Mouse (Mus musculus): ENCODE results near the gene Ankra2. TPM values are rescaled to one million over a fixed set of nuclear protein-coding genes. Genes with fewer than 3 reads are reported as not detected.

The Ankra2 gene
- 22.6 and 23.6 TPM in 2 replicates for polyA plus RNA-seq (2015; fragmentation: Nextera tagmentation; extraction: Ambion mirVana)

DNA sequence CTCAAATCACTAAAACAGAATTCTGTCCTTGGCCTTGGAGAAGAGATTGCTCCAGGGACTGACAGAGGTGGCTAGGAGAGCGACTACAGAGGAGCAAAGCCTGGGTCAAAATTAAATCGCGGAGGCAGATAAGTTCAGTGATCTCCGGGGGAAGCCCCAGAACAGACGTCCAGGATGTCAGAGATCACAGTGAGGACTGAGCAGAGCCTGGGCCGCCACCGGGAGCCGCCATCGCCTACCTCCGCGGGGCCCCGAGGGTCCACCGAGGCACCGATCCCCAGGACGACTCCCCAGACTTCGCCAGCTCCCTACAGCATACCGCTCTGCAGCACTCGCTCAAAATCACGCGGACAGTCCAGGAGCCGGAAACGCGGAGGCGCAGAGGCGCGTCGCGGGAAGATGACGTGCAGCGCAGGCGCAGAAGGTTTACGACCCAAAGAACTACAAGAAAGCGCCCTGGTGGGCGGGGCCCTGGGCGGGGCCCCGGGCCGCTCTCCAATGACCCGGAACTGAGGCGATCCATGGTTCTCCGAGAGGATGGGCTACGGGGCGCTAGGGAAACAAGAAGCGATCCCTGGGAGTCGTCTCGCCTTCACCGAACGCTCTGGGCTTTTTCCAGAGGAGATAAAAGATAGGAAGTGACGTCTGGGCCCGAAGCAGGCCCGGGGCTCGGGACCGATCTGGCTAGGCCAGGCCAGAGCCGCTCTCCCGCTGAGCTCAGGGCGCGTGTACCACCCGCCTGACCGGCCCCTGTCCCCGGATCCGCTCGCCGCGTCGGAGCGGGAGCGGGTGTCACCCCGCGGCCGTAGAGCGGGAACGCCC is at the start of gene Ankra2, which contains the start of gene Utp15:
TSS of gene Ankra2 (plus strand) at position 439 of the 822 bp plus-strand sequence.
TSS of gene Utp15 (minus strand) at position 406 of the 822 bp plus-strand sequence.
- TF ChIP-seq CTCF (IDR thresholded peaks at IDR 0.05; ENCODE audit: low read depth): no peak
- DNase-seq (ENCODE audit: low spot score) (peak; percentile 98), ATAC-seq (replicated peaks; ENCODE audit: low FRiP score, low read depth) (peak; percentile 99)
- H3K4me3 ChIP-seq (replicated peaks; ENCODE audit: low read depth, low read length): peak within 1 kb of the TSS; percentile 68
- H3K4me2 ChIP-seq (ENCODE audit: low read length): peak within 1 kb of the TSS; percentile 81
- no peaks in the 10 kb centered on the region for H3K9me3 ChIP-seq (replicated peaks; ENCODE audit: low read length)
- peaks cover 3% of the 10 kb centered on the region; the same call in 1 of the 2 replicates for H3K4me1 ChIP-seq (replicated peaks; ENCODE audit: insufficient read depth, low read length)
- no peaks in the 10 kb centered on the region for H3K27me3 ChIP-seq (ENCODE audit: insufficient read depth, low read length)
- under 1% methylated on average over 71 of the region's 71 CpGs for WGBS
- H3K9ac ChIP-seq (ENCODE audit: low read depth, low read length): peak within 1 kb of the TSS; percentile 84
- peak within 1 kb of the TSS; percentile 78 for H3K27ac ChIP-seq
- H3K36me3 ChIP-seq (ENCODE audit: insufficient read depth, low read length): peaks cover 4% of the 10 kb centered on the region

DNA sequence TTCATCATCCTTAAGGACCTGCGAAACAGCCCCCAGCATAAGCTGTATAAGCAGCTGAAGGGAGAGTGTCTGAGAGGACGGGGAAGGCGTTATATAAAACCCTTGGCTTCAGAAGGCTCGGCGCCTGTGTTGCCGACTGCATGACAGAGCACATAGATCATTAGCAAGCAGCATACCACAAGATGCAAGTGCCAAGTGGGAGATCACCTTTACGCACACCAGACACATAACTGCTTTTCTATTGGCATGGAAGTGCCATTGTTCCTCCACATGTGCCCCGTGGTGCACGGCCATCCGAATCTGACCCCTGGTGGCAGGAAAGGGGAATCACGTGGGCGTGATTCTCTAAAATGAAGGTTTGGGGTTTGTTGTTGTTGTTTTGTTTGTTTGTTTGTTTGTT is 40.0 kb upstream of the Ankra2 start:
- H3K27me3 ChIP-seq (ENCODE audit: insufficient read depth, low read length): no peaks in the 10 kb centered on the region
- no peaks in the 10 kb centered on the region for H3K9me3 ChIP-seq (replicated peaks; ENCODE audit: low read length)
- H3K4me3 ChIP-seq (replicated peaks; ENCODE audit: low read depth, low read length): no peak overlapping the region
- no peak overlapping the region for H3K27ac ChIP-seq
- ATAC-seq (replicated peaks; ENCODE audit: low FRiP score, low read depth) (no peak), DNase-seq (ENCODE audit: low spot score) (peak; percentile 66)
- no peaks in the 10 kb centered on the region for H3K36me3 ChIP-seq (ENCODE audit: insufficient read depth, low read length)
- no peaks in the 10 kb centered on the region for H3K4me1 ChIP-seq (replicated peaks; ENCODE audit: insufficient read depth, low read length)
- WGBS: 25% methylated on average over 12 of the region's 12 CpGs
- peak overlapping the region; percentile 25; the same call in 1 of the 2 replicates for H3K4me2 ChIP-seq (ENCODE audit: low read length)
- H3K9ac ChIP-seq (ENCODE audit: low read depth, low read length): no peak overlapping the region
- TF ChIP-seq CTCF (IDR thresholded peaks at IDR 0.05; ENCODE audit: low read depth): peak; percentile 91

DNA sequence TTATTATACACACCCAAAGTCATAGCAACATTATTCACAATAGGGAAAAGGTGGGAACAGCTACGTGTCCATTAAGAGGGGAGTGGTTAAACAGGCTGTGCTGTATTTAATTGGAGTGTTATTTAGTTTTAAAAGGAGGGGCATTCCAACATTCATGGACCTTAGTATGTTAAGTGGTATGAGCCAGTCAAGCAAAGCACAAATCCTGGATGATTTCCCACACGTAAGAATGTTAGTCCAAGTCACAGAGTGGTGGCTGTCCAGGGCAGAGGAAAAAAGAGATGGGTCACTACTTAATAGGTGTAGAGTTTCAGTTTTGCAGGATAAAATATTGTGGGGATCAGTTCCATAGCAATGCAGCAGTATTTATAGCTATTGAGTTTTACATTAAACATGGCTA is 36.6 kb upstream of the Ankra2 start:
- no peak overlapping the region for H3K9ac ChIP-seq (ENCODE audit: low read depth, low read length)
- no peak for TF ChIP-seq CTCF (IDR thresholded peaks at IDR 0.05; ENCODE audit: low read depth)
- ATAC-seq (replicated peaks; ENCODE audit: low FRiP score, low read depth) (no peak), DNase-seq (ENCODE audit: low spot score) (no peak)
- H3K36me3 ChIP-seq (ENCODE audit: insufficient read depth, low read length): no peaks in the 10 kb centered on the region
- no peaks in the 10 kb centered on the region for H3K4me1 ChIP-seq (replicated peaks; ENCODE audit: insufficient read depth, low read length)
- 50% methylated on average over 2 of the region's 2 CpGs for WGBS
- H3K4me3 ChIP-seq (replicated peaks; ENCODE audit: low read depth, low read length): no peak overlapping the region
- no peak overlapping the region for H3K4me2 ChIP-seq (ENCODE audit: low read length)
- H3K9me3 ChIP-seq (replicated peaks; ENCODE audit: low read length): no peaks in the 10 kb centered on the region
- H3K27me3 ChIP-seq (ENCODE audit: insufficient read depth, low read length): no peaks in the 10 kb centered on the region
- no peak overlapping the region for H3K27ac ChIP-seq

DNA sequence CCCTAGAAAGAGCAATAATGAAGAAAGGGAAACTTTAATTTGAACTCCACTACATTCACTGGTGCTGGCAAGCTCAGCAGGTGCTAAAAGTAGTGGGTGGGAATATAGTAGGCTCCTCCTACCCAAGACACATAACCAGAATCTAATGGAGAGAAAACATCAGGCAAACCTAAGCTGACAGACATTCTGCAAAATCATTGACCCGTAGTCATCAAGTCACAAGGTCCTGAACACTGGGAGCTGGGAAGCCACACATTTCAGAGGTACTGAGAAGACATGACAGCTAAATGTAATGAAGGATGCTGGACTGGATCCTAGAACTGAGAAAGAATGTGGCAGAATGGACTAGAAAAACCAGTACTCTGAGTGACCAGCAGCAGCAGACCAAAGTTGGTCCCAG is 32.4 kb upstream of the Ankra2 start:
- no peaks in the 10 kb centered on the region for H3K4me1 ChIP-seq (replicated peaks; ENCODE audit: insufficient read depth, low read length)
- H3K36me3 ChIP-seq (ENCODE audit: insufficient read depth, low read length): no peaks in the 10 kb centered on the region
- H3K9me3 ChIP-seq (replicated peaks; ENCODE audit: low read length): no peaks in the 10 kb centered on the region
- H3K9ac ChIP-seq (ENCODE audit: low read depth, low read length): no peak overlapping the region
- no peak overlapping the region for H3K4me3 ChIP-seq (replicated peaks; ENCODE audit: low read depth, low read length)
- H3K4me2 ChIP-seq (ENCODE audit: low read length): no peak overlapping the region
- WGBS: 97% methylated on average over 1 of the region's 1 CpGs
- DNase-seq (ENCODE audit: low spot score): no peak
- no peak overlapping the region for H3K27ac ChIP-seq
- no peaks in the 10 kb centered on the region for H3K27me3 ChIP-seq (ENCODE audit: insufficient read depth, low read length)
- no peak for TF ChIP-seq CTCF (IDR thresholded peaks at IDR 0.05; ENCODE audit: low read depth)
- no peak for ATAC-seq (replicated peaks; ENCODE audit: low FRiP score, low read depth)

GRCm38 (mm10) chr13:98235451-98235850 is 27.4 kb upstream of the Ankra2 start:
- Histone ChIP-seq H3K9me3 (replicated peaks; ENCODE audit: low read length) (no peaks in the 10 kb centered on the region), H3K4me3 (replicated peaks; ENCODE audit: low read depth, low read length) (no peak overlapping the region), H3K27ac (no peak overlapping the region), H3K9ac (ENCODE audit: low read depth, low read length) (no peak overlapping the region), H3K4me1 (replicated peaks; ENCODE audit: insufficient read depth, low read length) (no peaks in the 10 kb centered on the region), H3K36me3 (ENCODE audit: insufficient read depth, low read length) (no peaks in the 10 kb centered on the region), H3K4me2 (ENCODE audit: low read length) (no peak overlapping the region), H3K27me3 (ENCODE audit: insufficient read depth, low read length) (no peaks in the 10 kb centered on the region)
- ATAC-seq (replicated peaks; ENCODE audit: low FRiP score, low read depth) (no peak), DNase-seq (ENCODE audit: low spot score) (no peak)
- WGBS: 67% methylated on average over 6 of the region's 6 CpGs
- TF ChIP-seq CTCF (IDR thresholded peaks at IDR 0.05; ENCODE audit: low read depth): no peak

GRCm38 (mm10) chr13:98239978-98240641 is 22.8 kb upstream of the Ankra2 start:
- WGBS: 16% methylated on average over 12 of the region's 12 CpGs
- no peak overlapping the region for H3K27ac ChIP-seq
- no peak overlapping the region for H3K9ac ChIP-seq (ENCODE audit: low read depth, low read length)
- H3K27me3 ChIP-seq (ENCODE audit: insufficient read depth, low read length): no peaks in the 10 kb centered on the region
- H3K36me3 ChIP-seq (ENCODE audit: insufficient read depth, low read length): no peaks in the 10 kb centered on the region
- TF ChIP-seq CTCF (IDR thresholded peaks at IDR 0.05; ENCODE audit: low read depth): peak; percentile 91
- ATAC-seq (replicated peaks; ENCODE audit: low FRiP score, low read depth) (no peak), DNase-seq (ENCODE audit: low spot score) (peak; percentile 79)
- no peak overlapping the region for H3K4me3 ChIP-seq (replicated peaks; ENCODE audit: low read depth, low read length)
- no peaks in the 10 kb centered on the region for H3K4me1 ChIP-seq (replicated peaks; ENCODE audit: insufficient read depth, low read length)
- H3K4me2 ChIP-seq (ENCODE audit: low read length): no peak overlapping the region
- H3K9me3 ChIP-seq (replicated peaks; ENCODE audit: low read length): no peaks in the 10 kb centered on the region

Data from kidney, postnatal 0 days (tissue).